Mouse (Mus musculus): Measurements from ENCODE around the gene Vmn2r6.
"Not testable (repeated sequence)": the region's sequence is repeated elsewhere in the genome, so short reads cannot be mapped to it uniquely, and the experiment has no call there.

The Vmn2r6 gene

DNA sequence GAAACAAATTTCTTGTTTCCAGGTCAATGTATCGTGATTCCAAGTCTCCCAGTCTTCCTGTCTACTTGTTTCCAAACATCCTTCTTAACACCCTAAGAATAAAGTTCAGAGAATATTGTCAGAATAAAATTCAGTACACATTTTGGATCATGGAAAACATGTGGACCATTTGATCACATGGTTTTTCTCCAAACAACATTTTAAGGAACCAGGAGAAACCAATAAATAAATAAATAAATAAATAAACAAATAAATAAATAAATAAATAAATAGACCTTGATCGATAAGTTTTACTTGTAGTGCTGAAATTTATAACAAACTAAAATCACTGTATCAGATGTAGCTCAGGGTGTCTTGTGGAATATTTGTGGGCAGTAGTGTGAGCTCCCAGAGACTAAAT lies at the start of gene Vmn2r6:
TSS of gene Vmn2r6 (minus strand) at position 101 of the 400 bp plus-strand sequence.
- DNase-seq, result not testable (repeated sequence)

DNA sequence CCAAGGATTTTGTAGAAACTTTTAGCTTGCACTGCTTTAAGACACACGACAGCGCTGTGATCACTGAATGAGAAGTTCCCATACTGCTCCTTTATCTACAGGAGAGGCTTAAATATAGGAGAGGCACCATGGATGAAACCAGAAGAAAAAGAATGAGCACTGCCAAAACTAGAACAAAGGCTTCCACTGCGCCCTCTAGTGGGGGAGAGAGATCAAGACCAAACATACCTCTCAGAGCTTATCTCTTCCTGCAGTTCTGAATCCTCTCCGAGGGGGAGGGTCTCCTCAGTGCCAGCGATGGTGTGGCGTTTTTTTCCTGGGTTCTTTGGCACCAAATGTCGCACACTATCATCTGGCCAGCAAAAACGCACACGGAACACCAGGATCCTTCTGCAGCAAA lies 22.0 kb upstream of the Vmn2r6 start:
- DNase-seq, result no peak

DNA sequence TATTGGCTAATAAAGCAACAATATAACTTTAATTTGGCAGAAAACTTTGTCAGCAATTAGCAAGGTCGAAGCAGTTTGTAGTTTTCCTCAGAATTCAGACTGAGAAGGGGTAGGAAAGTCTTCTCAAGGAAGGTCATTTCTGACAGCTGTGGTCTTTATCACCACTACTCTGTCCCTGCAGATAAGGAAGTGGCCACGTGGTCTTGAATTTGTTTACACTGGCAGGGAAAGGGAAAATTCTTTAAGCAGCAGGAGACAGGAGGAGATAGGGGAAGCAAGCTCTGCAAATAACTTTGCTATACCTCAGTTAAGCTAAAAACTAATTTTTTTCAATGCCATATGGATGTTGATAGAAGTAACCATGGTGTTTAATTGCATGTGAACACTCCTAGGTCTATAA lies 3.2 kb upstream of the Vmn2r6 start:
- not testable (repeated sequence) for DNase-seq

DNA sequence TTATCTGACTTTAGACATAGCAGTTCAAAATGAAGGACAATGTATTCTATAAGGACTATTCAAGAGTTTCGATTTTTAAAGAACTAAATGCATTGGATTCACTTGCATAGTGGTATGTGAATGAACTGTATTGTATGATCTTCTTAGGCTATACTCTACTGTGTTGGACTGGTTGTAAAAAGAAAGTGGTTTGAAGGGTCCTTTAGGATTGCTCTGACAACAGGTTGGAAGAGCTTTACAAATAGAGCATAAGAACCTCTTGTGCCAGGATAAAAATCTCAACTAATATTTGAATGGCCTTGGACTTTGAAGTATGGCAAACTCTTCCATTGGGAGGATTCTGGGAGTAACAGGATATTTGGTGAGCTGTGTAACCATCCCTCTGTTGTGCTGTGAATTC lies 42.0 kb downstream of the Vmn2r6 start:
- not testable (repeated sequence) for DNase-seq

DNA sequence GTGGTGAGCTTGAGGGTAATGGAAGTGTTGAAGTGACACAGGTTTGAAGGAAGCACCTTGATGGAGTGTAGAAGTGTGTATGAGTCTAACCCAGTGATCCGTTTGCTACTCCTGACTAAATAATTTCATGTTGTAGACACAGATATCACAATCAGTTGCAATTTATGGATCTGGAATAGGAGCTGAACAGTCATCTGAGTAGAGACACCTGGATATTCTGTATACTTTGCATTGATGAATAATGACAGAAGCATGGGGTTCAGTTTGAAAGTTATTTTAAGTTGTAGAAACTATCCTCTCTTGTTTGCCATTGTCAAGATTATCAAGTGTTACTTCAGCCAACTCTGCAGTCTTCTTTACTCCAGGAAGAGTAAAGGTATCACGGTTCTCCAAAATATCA lies 55.9 kb downstream of the Vmn2r6 start, which contains the start of gene Vmn2r5:
TSS of gene Vmn2r5 (minus strand) at position 101 of the 400 bp plus-strand sequence.
- not testable (repeated sequence) for DNase-seq
